8 mouse cellular contexts compared by ENCODE assay signal in the genomic region with DNA sequence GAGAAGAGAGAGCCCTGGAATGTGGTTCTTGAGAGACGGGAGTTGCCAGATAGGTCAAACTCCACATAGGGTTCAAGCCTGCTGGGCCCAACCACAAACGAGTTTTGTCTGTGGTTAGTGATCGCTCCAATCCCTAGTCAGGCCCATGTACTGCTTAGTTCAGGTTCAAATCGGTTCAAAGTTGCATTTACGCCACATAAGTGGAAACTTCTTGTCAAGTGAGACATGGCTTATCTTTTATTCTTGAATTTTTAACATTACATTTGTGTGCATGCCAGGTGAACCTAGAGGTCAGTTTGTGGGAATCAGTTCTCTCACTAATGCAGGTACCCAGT.
DNase-seq lines count a peak whose midpoint lies in the region; ATAC-seq and TF ChIP-seq lines count a peak whose summit lies in the region.

No protein-coding gene starts in this region.

- peak overlapping the region; percentile 97 for H3K27ac ChIP-seq in embryonic facial prominence, embryonic 15.5 days (replicated peaks)
- H3K27ac ChIP-seq in intestine, embryonic 15.5 days, result peak overlapping the region; percentile 99
- H3K27ac ChIP-seq in neural tube, embryonic 12.5 days, result peak overlapping the region; percentile 91

- no peak for TF ChIP-seq CTCF in lung, adult 2 months (IDR thresholded peaks at IDR 0.05; ENCODE audit: insufficient read depth, low read length)

- H3K4me2 ChIP-seq in embryonic facial prominence, embryonic 15.5 days (replicated peaks), result peak overlapping the region; percentile 55
- peak overlapping the region; percentile 64 for H3K4me2 ChIP-seq in intestine, embryonic 15.5 days (replicated peaks)
- H3K4me2 ChIP-seq in neural tube, embryonic 12.5 days (replicated peaks), result peak overlapping the region; percentile 60

- H3K36me3 ChIP-seq in embryonic facial prominence, embryonic 15.5 days, result no peaks in the 10 kb centered on the region
- H3K36me3 ChIP-seq in intestine, embryonic 15.5 days, result no peaks in the 10 kb centered on the region
- no peaks in the 10 kb centered on the region for H3K36me3 ChIP-seq in neural tube, embryonic 12.5 days

- no peak; the same call in 1 of the 2 replicates for ATAC-seq in embryonic facial prominence, embryonic 15.5 days (ENCODE audit: insufficient number of reproducible peaks, low FRiP score, low TSS enrichment, low read depth)
- ATAC-seq in intestine, embryonic 15.5 days, result no peak
- no peak; the same call in 1 of the 2 replicates for ATAC-seq in neural tube, embryonic 12.5 days (ENCODE audit: low FRiP score, low read depth)
- ATAC-seq in megakaryocyte-erythroid progenitor cell, adult 5-6 weeks (replicated peaks; ENCODE audit: low FRiP score, low TSS enrichment, poor library complexity, severe bottlenecking), result no peak

- peak overlapping the region; percentile 55 for H3K9ac ChIP-seq in embryonic facial prominence, embryonic 15.5 days
- peak overlapping the region; percentile 54 for H3K9ac ChIP-seq in intestine, embryonic 15.5 days
- H3K9ac ChIP-seq in neural tube, embryonic 12.5 days, result peak overlapping the region; percentile 73

- no peaks in the 10 kb centered on the region for H3K4me1 ChIP-seq in lung, adult 2 months (ENCODE audit: control insufficient read depth, insufficient read depth, low read length)
- 0 out of 2 replicates have a peak, but pooled peaks cover 14% of the 10 kb centered on the region for H3K4me1 ChIP-seq in embryonic facial prominence, embryonic 15.5 days
- no peaks in the 10 kb centered on the region for H3K4me1 ChIP-seq in intestine, embryonic 15.5 days (replicated peaks)
- peaks cover 7% of the 10 kb centered on the region; the same call in 1 of the 2 replicates for H3K4me1 ChIP-seq in neural tube, embryonic 12.5 days

- TF ChIP-seq POLR2A in lung, adult 2 months (IDR thresholded peaks at IDR 0.05; ENCODE audit: borderline replicate concordance, extremely low read depth, low read depth, low read length), result no peak

- 6% methylated on average over 5 of the region's 5 CpGs for WGBS in lung, adult 2 months
- 11% methylated on average over 5 of the region's 5 CpGs for WGBS in embryonic facial prominence, embryonic 15.5 days
- 15% methylated on average over 5 of the region's 5 CpGs for WGBS in intestine, embryonic 15.5 days
- 21% methylated on average over 5 of the region's 5 CpGs for WGBS in neural tube, embryonic 12.5 days

- H3K4me3 ChIP-seq in lung, adult 2 months (replicated peaks; ENCODE audit: extremely low read depth, low read depth, low read length), result peak overlapping the region; percentile 87
- H3K4me3 ChIP-seq in embryonic facial prominence, embryonic 15.5 days (replicated peaks), result peak overlapping the region; percentile 55
- peak overlapping the region; percentile 59 for H3K4me3 ChIP-seq in intestine, embryonic 15.5 days (replicated peaks)
- peak overlapping the region; percentile 58 for H3K4me3 ChIP-seq in neural tube, embryonic 12.5 days

- H3K9me3 ChIP-seq in embryonic facial prominence, embryonic 15.5 days (replicated peaks), result no peaks in the 10 kb centered on the region
- no peaks in the 10 kb centered on the region for H3K9me3 ChIP-seq in intestine, embryonic 15.5 days
- H3K9me3 ChIP-seq in neural tube, embryonic 12.5 days, result no peaks in the 10 kb centered on the region

- no peak for DNase-seq in lung, adult 2 months
- no peak for DNase-seq in lung, adult 18-20 months
- no peak for DNase-seq in layer of hippocampus, adult 11-12 months (ENCODE audit: low spot score)
- no peak for DNase-seq in layer of hippocampus, adult 9-11 months

- no peaks in the 10 kb centered on the region for H3K27me3 ChIP-seq in embryonic facial prominence, embryonic 15.5 days
- H3K27me3 ChIP-seq in intestine, embryonic 15.5 days (replicated peaks), result no peaks in the 10 kb centered on the region
- no peaks in the 10 kb centered on the region for H3K27me3 ChIP-seq in neural tube, embryonic 12.5 days (replicated peaks)
